Mouse (Mus musculus) cerebellum, adult 2 months (tissue): ENCODE measurements around the gene Spint4.

Experiments
- CTCF ChIP-seq: fragments of 200-500 bp; IDR thresholded peaks from 2 replicates; pipeline ENCODE4 v1.5.1; 2011; ENCODE audit warnings: low read depth, mild to moderate bottlenecking, control low read depth, low read length, moderate library complexity, borderline replicate concordance; ENCODE audit not compliant: insufficient read depth
- POLR2A ChIP-seq: fragments of 200-500 bp; IDR thresholded peaks from 2 replicates; pipeline ENCODE4 v1.6.1; 2011; ENCODE audit warnings: low read length, control low read depth, borderline replicate concordance; ENCODE audit not compliant: insufficient read depth

DNA sequence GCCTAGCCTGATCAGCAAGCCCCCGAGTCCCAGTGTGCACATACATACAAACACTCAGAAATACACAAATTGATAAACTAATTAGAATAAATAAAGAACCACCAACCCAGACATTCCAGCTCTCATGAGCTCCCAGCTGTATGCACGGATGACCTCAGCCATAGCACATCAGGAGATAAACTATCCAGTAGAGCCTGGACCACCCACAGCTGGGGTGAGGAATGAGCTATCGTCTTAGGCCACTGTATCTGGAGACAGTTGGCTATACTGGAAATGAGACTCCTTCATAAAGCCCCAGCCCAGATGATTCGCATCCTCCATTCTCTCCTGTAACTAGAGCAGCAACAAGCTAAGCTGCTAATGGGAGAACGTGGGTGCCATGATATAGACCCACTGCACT lies 36.5 kb downstream of the Spint4 start:
- TF ChIP-seq CTCF (no peak), POLR2A (no peak)
